Mouse (Mus musculus) cerebellum, adult 18-20 months (tissue): ENCODE measurements around the gene Zap70.

Source experiments
- DNase-seq, 2 experiments: peaks; one replicate each; pipeline ENCODE4 v3.0.0; 2021

The Zap70 gene

GRCm38 (mm10) chr1:36780793-36781192, 19.2 kb downstream of the Zap70 start:
- no peak for DNase-seq

GRCm38 (mm10) chr1:36782476-36782875, 20.9 kb downstream of the Zap70 start:
- DNase-seq, result peak; percentile 28

DNA sequence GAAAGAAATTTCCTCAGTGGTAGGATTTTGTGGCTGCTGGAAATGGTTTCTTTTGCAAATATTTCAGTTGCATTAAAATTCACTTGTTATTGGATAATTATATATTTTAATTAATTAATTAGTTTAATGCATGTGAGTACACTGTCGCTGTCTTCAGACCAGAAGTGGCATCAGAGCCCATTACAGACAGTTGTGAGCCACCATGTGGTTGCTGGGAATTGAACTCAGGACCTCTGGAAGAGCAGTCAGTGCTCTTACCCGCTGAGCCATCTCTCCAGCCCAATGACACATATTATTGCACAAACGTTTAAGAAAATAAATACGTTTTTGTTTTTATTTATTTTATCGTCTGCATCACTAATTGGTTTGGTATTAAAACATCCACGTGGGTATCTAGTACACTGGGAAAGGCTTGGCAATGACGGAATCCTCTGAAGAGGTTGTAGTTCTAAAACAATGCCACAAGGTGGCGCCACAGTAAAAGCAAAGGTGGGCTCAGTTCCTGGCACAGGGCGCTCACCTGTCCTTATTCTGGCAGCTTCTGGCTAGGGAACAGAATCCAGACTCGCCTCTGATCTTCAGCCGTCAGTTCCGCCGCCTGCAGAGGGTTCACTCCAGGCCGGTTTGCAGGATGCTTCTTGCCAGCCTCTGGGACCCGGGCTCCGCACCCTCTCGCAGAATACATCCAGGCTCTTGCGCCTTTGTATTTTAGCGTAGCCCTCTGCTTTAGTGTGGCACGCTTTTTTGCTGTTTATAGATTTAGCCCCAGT, 23.0 kb downstream of the Zap70 start:
- peak; percentile 90 to 94 for DNase-seq

DNA sequence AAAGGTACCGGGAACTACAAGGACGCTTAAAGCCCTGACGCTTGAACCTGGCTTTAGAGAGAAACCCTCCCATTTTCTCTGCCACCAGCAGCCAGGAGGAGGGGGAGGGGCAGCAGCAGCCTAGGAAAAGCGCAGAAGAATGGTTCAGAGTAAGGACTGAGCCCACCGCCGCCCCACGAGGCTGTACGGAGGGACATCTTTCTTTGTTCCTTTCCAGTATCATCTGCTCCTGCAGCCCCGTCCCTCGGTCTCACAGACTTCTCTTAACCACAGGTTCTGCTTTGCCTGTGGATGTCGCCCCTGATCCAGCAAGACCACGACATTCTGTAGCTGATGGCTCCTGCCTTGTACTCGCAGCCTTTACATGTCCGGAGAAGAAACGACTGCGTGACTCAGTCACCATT, 23.6 kb downstream of the Zap70 start:
- peak; percentile 52 to 54 for DNase-seq

- no peak for DNase-seq
Observed at GRCm38 (mm10) chr1:36786377-36786776, 24.8 kb downstream of the Zap70 start.

DNA sequence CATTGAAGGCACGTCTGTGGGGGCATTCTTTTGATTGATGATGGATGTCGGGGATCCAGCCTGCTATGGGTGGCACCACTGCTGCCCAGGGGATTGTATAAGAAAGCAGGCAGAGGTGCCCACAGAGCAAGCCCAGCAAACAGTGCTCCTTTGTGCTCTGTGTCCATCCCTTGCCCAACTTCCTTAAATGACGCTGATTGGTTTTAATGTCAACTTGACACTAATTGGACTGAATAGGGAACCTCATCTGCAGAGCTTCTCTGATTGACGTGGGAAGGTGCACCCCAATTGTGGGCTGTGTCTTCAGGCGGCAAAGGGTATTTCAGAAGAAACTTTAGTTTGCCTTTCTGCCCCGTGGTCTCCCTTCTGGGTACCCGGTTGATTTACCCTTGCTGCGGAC, 27.8 kb downstream of the Zap70 start:
- DNase-seq, result no peak

DNA sequence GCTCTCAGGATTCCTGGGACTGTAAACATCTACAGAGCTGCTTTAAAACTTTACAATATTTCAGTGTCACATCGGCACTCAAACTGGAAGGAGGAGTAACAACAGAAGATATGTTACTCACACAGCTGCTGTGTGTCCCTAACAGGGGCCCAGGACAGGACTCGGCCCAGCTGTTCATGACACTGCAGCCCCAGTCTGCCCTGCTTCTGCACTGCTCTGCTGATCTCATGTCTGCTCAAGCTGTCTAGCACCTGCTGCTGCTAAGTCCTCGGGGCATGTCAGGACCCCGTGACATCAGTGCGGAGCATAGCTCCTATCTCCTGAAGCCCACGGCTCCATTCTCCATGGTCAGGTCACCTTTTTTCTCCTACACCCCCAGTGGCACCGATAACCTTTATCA, 35.1 kb downstream of the Zap70 start:
- DNase-seq, result no peak

GRCm38 (mm10) chr1:36797481-36797880, 35.9 kb downstream of the Zap70 start:
- DNase-seq, result no peak

GRCm38 (mm10) chr1:36800379-36801011, 38.9 kb downstream of the Zap70 start:
- DNase-seq, result no peak

DNA sequence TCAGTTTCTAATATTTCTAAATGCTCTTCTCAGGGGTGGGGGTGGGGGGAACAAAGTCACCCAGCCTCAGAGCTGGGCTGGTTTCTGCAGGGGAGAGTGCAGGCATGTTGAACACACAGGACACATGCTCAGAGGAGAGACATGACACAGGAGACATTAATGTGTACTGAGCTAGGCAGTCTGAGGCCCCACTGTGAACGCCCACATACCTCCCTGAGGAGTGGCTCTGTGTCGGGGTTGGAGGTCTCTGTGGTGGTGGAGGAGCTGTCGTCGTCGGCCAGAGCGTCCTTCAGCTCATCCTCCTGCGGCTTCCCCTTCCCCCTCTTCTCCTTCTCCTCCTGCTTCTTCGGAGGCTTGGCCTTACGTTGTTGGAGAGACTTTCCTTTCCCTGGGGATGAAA, 42.7 kb downstream of the Zap70 start:
- no peak for DNase-seq

DNA sequence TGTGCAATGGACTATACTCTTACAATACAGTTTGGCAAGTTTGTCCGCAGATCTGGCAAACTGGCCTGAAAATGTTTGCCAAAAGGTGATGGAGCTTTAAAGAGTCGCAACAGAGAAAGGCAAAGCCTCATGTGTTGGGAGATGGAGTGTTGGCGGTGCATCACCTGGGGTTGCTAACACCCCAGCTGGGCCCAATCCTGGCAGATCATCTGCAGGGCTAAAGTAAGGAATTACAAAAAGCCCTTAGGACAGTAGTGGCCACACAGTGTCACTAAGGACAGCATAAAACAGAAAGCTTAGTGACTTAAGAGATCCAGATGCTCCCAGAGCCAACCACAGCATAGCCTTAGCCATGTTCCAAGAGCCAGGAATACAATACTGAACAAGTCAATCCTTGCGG, 43.2 kb downstream of the Zap70 start:
- no peak for DNase-seq

GRCm38 (mm10) chr1:36806181-36806905, 44.7 kb downstream of the Zap70 start:
- DNase-seq, result no peak

DNA sequence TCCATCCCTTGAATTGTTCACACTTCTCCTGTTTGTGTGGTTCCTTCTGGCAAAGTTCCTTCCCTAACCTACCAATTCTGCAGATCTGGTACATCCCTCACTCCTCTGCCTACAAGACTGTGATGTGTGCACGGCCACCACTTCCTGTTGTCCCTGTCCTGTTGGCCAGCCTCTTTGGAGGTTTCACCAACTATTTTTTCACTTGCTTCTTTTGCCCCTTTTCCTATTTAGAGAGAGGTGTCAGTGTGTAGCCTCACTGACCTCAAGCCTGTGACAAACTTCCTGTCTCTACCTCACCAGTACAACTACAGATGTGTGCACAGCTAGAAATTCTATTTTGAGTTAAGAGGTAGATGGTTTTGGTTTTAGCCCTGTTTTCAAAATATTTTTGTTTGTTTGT, 45.5 kb downstream of the Zap70 start:
- no peak for DNase-seq

- DNase-seq, result no peak
Observed at GRCm38 (mm10) chr1:36807782-36808565, 46.4 kb downstream of the Zap70 start.

DNA sequence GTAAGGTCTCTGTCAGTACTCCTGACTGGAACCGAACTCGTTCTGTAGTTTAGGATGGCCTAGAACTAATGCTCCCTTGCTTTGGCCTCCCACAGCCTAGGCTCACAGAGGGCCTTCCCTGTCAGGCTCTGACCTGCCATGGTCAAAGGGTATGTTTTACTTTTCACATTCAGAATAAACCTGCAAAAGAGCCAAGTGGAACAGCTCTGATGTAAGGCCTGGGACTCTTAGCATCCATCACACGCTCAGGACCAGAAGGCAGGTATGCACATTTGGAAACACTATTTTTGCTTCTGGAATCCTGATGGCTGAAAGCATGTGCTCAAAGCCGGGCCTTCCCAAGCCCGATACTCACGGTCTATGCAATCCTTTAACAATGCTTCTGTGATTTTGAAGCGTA, 50.2 kb downstream of the Zap70 start:
- DNase-seq, result no peak

GRCm38 (mm10) chr1:36813415-36813814, 51.8 kb downstream of the Zap70 start:
- peak in 1 of 2 experiments; percentile 16 for DNase-seq

DNA sequence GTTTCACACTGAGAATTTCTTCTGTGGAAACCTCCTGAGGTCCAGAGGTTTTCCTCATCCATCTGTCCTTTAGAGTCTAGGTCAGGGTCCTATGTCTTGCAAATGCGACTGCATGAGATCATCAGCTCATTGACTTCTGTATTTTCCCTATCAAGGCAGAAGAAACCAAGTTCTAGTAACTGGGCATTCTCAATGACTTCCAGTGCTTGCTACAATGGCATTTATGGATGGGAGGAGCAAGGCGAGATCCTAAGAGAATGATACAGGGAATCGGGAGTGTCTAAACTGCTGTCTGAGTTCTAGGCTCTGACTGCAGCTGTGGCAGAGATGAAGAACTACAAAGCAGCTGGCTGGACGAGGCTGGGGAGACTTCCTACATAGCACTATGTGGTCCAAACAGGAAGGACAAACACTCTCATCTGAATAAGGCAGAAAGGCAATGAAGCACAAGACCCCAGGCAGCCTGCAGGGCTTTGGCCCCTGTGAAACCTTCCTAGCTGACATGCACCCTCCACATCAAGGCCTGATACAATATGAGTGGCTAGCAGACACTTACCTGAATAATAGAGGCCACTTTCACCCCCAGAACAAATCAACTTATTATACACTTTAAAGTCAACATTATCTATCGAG, 52.8 kb downstream of the Zap70 start:
- no peak for DNase-seq

GRCm38 (mm10) chr1:36815166-36815565, 53.6 kb downstream of the Zap70 start:
- no peak for DNase-seq

- DNase-seq, result peak in 1 of 2 experiments; percentile 14
Observed at GRCm38 (mm10) chr1:36821918-36822317, 60.3 kb downstream of the Zap70 start.

- no peak for DNase-seq
Observed at GRCm38 (mm10) chr1:36824356-36824755, 62.8 kb downstream of the Zap70 start.

GRCm38 (mm10) chr1:36830913-36831866, 69.6 kb downstream of the Zap70 start:
- no peak for DNase-seq
